Mouse (Mus musculus) liver, embryonic 16.5 days (tissue): ENCODE measurements around the gene Mtfmt. TPM values are rescaled to one million over a fixed set of nuclear protein-coding genes. Genes with fewer than 3 reads are reported as not detected.

ENCODE experiments used
- ATAC-seq: fragments of 200-750 bp; cut with Nextera tagmentation; 2 replicates; pipeline ENCODE4 v1.8.0; 2017; ENCODE audit warnings: low read depth, mild to moderate bottlenecking, moderate number of reproducible peaks, moderate library complexity
- H3K27ac ChIP-seq: fragments of 300-500 bp; sonication (generic); 2 replicates; pipeline ENCODE4 v1.5.1; 2014; ENCODE audit warnings: mild to moderate bottlenecking, low read length
- H3K27me3 ChIP-seq: fragments of 300-500 bp; sonication (generic); 2 replicates; pipeline ENCODE4 v1.6.1; 2014; ENCODE audit warnings: low read depth, low read length, mixed read lengths; ENCODE audit not compliant: control insufficient read depth, insufficient read depth
- H3K36me3 ChIP-seq: fragments of 300-500 bp; sonication (generic); 2 replicates; pipeline ENCODE4 v1.6.1; 2014; ENCODE audit warnings: mild to moderate bottlenecking; ENCODE audit not compliant: control insufficient read depth, insufficient read depth
- H3K4me1 ChIP-seq: fragments of 300-500 bp; sonication (generic); 2 replicates; pipeline ENCODE4 v1.6.1; 2014; ENCODE audit warnings: low read depth, low read length, mixed read lengths; ENCODE audit not compliant: control insufficient read depth
- H3K4me2 ChIP-seq: fragments of 300-500 bp; sonication (generic); 2 replicates; pipeline ENCODE4 v1.6.1; 2014; ENCODE audit warnings: low read depth, low read length, mixed read lengths
- H3K4me3 ChIP-seq: fragments of 300-500 bp; sonication (generic); 2 replicates; pipeline ENCODE4 v1.5.1; 2014; ENCODE audit warnings: low read depth, mild to moderate bottlenecking, low read length
- H3K9ac ChIP-seq: fragments of 300-500 bp; sonication (generic); 2 replicates; pipeline ENCODE4 v1.6.1; 2014; ENCODE audit warnings: low read depth, low read length
- H3K9me3 ChIP-seq: fragments of 300-500 bp; sonication (generic); replicated peaks from 2 replicates; pipeline ENCODE4 v1.6.1; 2016; ENCODE audit warnings: low read length; ENCODE audit not compliant: control insufficient read depth
- WGBS: fragments of 180-500 bp; shearing (Covaris S2); extraction: QIAGEN DNeasy Blood & Tissue Kit; methylation state at CpG from one replicate; pipeline ENCODE4 v1.1.7; 2014; ENCODE audit not compliant: insufficient replicate concordance; 5-methylcytosine and 5-hydroxymethylcytosine counted together
- polyA plus RNA-seq: library from polyadenylated mRNA; unstranded; fragments of >200 nt; fragmentation: Nextera tagmentation; extraction: Ambion mirVana; gene quantifications from 2 replicates; pipeline ENCODE4 v1.2.1, GENCODE M21; 2015

Gene Mtfmt
- polyA plus RNA-seq, 1 experiment from 2014 or later: 5.1 TPM

DNA sequence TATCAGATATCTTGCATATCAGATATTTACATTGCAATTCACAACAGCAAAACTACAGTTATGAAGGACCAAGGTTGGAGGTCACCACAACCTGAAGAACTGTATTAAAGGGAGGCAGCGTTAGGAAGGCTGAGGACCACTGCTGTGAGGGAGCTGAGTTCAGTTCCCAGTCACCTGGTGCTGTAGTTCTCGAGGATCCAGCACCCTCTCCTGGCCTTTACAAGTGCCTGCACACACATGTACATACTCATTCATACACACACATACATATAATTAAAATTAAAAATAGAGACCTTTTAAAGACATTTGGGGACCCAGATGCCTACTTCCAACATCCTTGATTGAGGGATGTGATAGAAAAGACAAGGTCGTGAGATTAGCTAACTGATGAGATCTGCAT lies 15.9 kb upstream of the Mtfmt start:
- H3K4me2 ChIP-seq: no peak overlapping the region
- no peaks in the 10 kb centered on the region for H3K36me3 ChIP-seq
- no peaks in the 10 kb centered on the region for H3K27me3 ChIP-seq
- no peak for ATAC-seq
- no peaks in the 10 kb centered on the region for H3K9me3 ChIP-seq
- no peak overlapping the region for H3K9ac ChIP-seq
- no peak overlapping the region for H3K27ac ChIP-seq
- no peaks in the 10 kb centered on the region for H3K4me1 ChIP-seq
- WGBS: 57% methylated on average over 3 of the region's 3 CpGs
- H3K4me3 ChIP-seq: no peak overlapping the region

DNA sequence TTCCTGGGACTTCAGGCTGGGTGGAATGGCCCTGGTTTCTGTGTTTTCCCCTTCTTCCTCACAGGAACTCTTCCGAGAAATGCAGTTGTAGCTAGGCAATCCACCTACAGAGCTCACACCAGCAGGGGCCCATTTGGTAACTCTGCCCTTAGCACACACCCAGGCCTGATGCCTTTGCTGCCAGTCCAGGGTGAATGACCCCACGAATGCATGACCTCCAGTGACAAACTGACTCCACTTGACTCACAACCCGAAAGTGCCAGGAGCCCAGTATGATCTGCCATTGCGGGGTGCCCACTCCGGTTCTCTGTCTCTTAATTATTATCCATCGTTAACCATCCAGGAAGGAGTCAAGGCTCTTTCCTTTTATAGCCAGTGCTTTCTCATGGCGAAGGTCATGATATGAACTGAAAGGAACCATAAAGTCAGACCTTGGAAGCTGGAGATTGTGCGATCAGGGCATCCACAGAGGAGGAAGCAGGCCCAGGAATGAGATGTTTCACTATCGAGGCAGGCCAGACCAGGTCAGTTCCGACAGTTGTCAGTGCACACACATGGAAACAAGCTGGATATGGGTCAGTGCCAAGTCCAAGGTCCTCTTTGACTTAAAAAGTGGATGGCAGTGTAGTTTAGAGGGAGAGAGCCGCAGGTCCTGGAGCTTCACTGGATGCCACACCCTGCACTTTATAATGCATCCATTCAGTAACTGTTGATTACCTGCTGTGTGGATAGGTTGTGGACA lies 12.7 kb upstream of the Mtfmt start, which contains the start of gene Slc51b:
Gene Slc51b (minus strand): TSS at position 196 of the 742 bp plus-strand sequence.
- no peaks in the 10 kb centered on the region for H3K27me3 ChIP-seq
- H3K27ac ChIP-seq: no peak within 1 kb of the TSS
- WGBS: 63% methylated on average over 11 of the region's 11 CpGs
- H3K36me3 ChIP-seq: no peaks in the 10 kb centered on the region
- no peak for ATAC-seq
- H3K9ac ChIP-seq: no peak within 1 kb of the TSS
- H3K4me3 ChIP-seq: no peak within 1 kb of the TSS
- H3K4me1 ChIP-seq: no peaks in the 10 kb centered on the region
- no peak within 1 kb of the TSS for H3K4me2 ChIP-seq
- H3K9me3 ChIP-seq: no peaks in the 10 kb centered on the region

DNA sequence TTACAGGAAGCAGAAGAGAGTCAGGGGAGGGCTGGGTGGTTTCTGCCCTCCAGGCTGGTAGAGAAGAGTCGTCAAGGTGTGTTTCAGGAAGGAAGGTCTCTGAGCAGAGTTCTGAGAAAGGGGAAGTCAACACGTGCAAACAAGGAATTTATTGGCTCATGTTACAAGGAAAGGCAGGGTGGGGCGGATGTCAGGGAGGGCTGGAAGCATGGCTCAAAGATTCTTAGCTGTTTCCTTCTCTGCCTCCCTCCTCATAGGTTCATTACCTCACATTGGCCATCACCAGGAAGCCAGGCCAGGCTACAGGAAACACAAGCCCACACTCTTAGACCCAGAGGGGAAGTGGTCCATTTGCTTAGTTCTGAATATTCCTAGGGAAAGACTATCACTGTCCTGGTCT lies 11.2 kb upstream of the Mtfmt start:
- H3K9ac ChIP-seq: no peak overlapping the region
- no peak overlapping the region for H3K27ac ChIP-seq
- no peaks in the 10 kb centered on the region for H3K4me1 ChIP-seq
- H3K4me3 ChIP-seq: no peak overlapping the region
- no peak overlapping the region for H3K4me2 ChIP-seq
- ATAC-seq: no peak
- H3K9me3 ChIP-seq: no peaks in the 10 kb centered on the region
- H3K36me3 ChIP-seq: no peaks in the 10 kb centered on the region
- WGBS: 16% methylated on average over 3 of the region's 3 CpGs
- H3K27me3 ChIP-seq: no peaks in the 10 kb centered on the region

DNA sequence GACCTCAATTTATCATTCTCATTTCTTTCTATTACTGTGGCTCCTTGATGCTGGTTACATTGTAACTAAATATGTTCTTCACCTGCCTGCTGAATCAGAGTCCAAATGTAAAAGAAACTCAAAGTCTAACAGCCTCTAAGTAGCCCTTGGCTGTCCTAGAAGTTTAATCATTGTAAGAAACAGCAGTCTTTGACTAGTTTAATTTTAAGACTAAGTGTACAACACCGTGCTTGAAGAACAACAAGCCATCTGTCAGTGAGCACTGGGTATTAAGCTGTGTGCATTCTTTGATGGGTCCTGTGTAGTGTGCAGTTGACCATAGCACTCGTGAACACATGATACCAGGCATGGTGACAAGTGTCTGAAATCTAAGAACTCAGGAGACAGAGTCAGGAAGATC lies 8.1 kb upstream of the Mtfmt start:
- Histone ChIP-seq H3K9ac (no peak overlapping the region), H3K4me3 (no peak overlapping the region), H3K9me3 (no peaks in the 10 kb centered on the region), H3K36me3 (no peaks in the 10 kb centered on the region), H3K27ac (no peak overlapping the region), H3K27me3 (no peaks in the 10 kb centered on the region), H3K4me1 (no peaks in the 10 kb centered on the region), H3K4me2 (no peak overlapping the region)
- WGBS: 49% methylated on average over 2 of the region's 2 CpGs
- no peak for ATAC-seq

DNA sequence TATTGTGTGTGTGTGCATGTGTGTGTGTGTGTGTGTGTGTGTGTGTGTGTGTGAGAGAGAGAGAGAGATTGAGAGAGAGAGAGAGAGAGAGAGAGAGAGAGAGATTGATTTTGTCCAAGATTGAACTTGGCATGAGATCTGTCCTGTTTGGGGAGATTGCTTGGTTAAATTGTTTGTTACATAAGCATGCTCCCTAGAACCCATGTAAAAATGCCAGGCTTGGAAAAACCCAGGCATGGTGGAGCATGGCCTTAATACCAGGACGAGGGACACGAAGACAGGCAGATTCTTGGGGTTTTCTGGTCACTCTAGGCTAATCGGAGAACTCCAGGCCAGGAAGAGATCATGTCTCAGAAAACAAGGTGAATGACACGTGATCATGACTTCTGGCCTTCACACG lies 7.6 kb upstream of the Mtfmt start:
- H3K4me1 ChIP-seq: no peaks in the 10 kb centered on the region
- H3K9ac ChIP-seq: no peak overlapping the region
- no peaks in the 10 kb centered on the region for H3K9me3 ChIP-seq
- WGBS: 67% methylated on average over 5 of the region's 5 CpGs
- H3K27ac ChIP-seq: no peak overlapping the region
- no peak overlapping the region for H3K4me2 ChIP-seq
- ATAC-seq: no peak
- H3K27me3 ChIP-seq: no peaks in the 10 kb centered on the region; the same call in 1 of the 2 replicates
- H3K4me3 ChIP-seq: no peak overlapping the region
- no peaks in the 10 kb centered on the region for H3K36me3 ChIP-seq

DNA sequence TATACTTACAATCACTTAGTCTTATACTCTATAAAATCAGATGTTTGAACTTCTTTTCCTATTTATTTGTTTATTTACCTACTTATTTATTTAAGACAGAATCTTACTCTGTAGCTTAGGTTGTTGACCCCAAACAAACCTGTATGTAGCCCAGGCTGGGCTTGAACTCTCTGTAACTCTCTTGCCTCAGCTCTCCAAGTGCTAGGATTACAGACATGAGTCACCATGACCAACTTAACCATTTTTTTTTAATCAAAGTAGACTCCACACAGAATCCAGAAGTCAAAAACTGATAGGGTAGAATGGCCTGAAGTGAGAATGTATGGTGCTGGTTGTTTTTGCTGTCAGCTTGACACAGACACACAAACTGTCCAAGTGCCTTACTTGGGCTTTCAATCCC lies 5.2 kb upstream of the Mtfmt start:
- ATAC-seq: no peak
- Histone ChIP-seq H3K4me3 (no peak overlapping the region), H3K9me3 (no peaks in the 10 kb centered on the region)

DNA sequence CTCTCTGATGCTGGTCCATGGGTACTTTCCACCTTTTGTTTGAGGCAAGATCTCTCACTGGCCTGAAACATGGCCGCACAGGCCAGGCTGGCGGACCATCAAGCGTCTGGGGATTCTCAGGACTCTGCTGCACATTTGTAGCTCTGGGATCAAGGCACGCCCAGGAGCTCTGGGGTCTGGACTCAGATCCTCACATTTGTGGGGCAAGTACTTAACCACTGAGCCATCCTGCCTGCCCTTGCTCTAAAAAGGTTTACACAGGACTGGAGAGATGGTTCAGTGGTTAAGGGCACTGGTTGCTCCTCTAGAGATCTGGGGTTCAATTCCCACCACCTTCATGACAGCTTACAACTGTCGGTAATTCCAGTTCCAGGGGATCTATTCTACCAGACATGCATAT lies 4.7 kb upstream of the Mtfmt start:
- no peak overlapping the region for H3K27ac ChIP-seq
- H3K36me3 ChIP-seq: no peaks in the 10 kb centered on the region
- no peaks in the 10 kb centered on the region for H3K9me3 ChIP-seq
- no peaks in the 10 kb centered on the region; the same call in 1 of the 2 replicates for H3K4me1 ChIP-seq
- H3K4me3 ChIP-seq: no peak overlapping the region
- no peak overlapping the region for H3K9ac ChIP-seq
- no peak for ATAC-seq
- H3K4me2 ChIP-seq: no peak overlapping the region
- whole genome bisulfite sequencing: 77% methylated on average over 5 of the region's 5 CpGs
- no peaks in the 10 kb centered on the region; the same call in 1 of the 2 replicates for H3K27me3 ChIP-seq

More for the DNA sequence above, 5.2 kb upstream of the Mtfmt start:
- H3K4me1 ChIP-seq: no peaks in the 10 kb centered on the region; the same call in 1 of the 2 replicates
- no peaks in the 10 kb centered on the region; the same call in 1 of the 2 replicates for H3K27me3 ChIP-seq
- no peak overlapping the region for H3K9ac ChIP-seq
- H3K36me3 ChIP-seq: no peaks in the 10 kb centered on the region
- no peak overlapping the region for H3K27ac ChIP-seq
- H3K4me2 ChIP-seq: no peak overlapping the region

DNA sequence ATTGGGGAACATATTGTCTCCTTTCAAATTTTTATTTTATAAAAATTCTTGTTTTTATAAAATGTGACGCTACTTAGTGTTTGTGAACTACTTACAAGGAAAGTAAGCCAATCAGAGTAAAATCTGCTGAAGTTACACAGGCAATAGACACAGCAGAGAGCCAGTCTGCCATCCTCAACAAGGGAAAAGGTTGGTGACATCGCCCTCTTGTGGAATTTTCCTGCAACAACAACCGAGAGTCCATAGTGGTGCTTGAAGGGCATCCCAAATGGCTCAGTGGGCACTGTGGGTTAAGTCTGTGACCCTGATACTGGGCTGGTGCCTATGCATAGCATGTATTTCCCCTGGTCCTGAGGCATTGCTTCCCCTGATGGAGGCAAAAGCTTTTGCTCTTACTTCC lies 3.3 kb upstream of the Mtfmt start:
- 0% methylated on average over 3 of the region's 3 CpGs for WGBS
- peaks cover 4% of the 10 kb centered on the region for H3K4me1 ChIP-seq
- H3K9ac ChIP-seq: no peak overlapping the region
- H3K4me2 ChIP-seq: no peak overlapping the region
- H3K4me3 ChIP-seq: no peak overlapping the region
- H3K27ac ChIP-seq: no peak overlapping the region
- no peaks in the 10 kb centered on the region for H3K9me3 ChIP-seq
- H3K27me3 ChIP-seq: no peaks in the 10 kb centered on the region; the same call in 1 of the 2 replicates
- ATAC-seq: no peak
- H3K36me3 ChIP-seq: no peaks in the 10 kb centered on the region

DNA sequence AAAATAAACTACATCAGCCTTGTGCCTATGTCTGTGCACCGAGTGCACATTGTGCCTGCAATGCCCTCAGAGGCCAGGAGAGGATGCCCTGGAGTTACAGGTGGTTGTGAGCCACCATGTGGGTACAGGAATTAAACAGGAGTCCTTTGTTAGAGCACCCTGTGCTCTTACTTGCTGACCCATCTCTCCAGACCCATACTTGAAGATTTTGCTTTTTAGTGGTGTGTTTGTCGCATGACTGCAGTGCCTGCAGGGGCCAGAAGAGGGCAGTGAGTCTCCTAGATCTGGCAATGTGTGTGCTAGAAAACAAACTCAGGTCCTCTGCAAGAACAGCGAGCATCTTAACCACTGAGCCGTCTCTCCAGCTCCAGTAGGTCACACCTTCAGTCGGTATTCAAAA lies 1.4 kb upstream of the Mtfmt start:
- no peak overlapping the region for H3K4me2 ChIP-seq
- H3K27ac ChIP-seq: no peak overlapping the region
- no peaks in the 10 kb centered on the region for H3K9me3 ChIP-seq
- 44% methylated on average over 5 of the region's 5 CpGs for WGBS
- no peak overlapping the region for H3K4me3 ChIP-seq
- H3K4me1 ChIP-seq: peaks cover 4% of the 10 kb centered on the region
- H3K36me3 ChIP-seq: no peaks in the 10 kb centered on the region
- no peak overlapping the region for H3K9ac ChIP-seq
- H3K27me3 ChIP-seq: no peaks in the 10 kb centered on the region; the same call in 1 of the 2 replicates
- no peak for ATAC-seq
